Mouse (Mus musculus) thymus, postnatal 10 days (tissue): ENCODE results near the gene Bmpr2.

Experiments
- DNase-seq, 2 experiments: peaks; one replicate each; pipeline ENCODE4 v3.0.0; 2021; ENCODE audit warnings: low spot score in 2 of 2

Bmpr2 gene

GRCm38 (mm10) chr1:59795336-59795735 is 32.1 kb downstream of the Bmpr2 start:
- DNase-seq = no peak

GRCm38 (mm10) chr1:59797865-59798264 is 34.7 kb downstream of the Bmpr2 start:
- DNase-seq = no peak

GRCm38 (mm10) chr1:59804363-59804762 is 41.2 kb downstream of the Bmpr2 start:
- DNase-seq = no peak

GRCm38 (mm10) chr1:59809921-59810320 is 46.7 kb downstream of the Bmpr2 start:
- DNase-seq = no peak

GRCm38 (mm10) chr1:59812782-59813181 is 49.6 kb downstream of the Bmpr2 start:
- DNase-seq = no peak

GRCm38 (mm10) chr1:59825421-59825820 is 62.2 kb downstream of the Bmpr2 start:
- DNase-seq = no peak

- no peak for DNase-seq
These were observed 63.4 kb downstream of the Bmpr2 start for GRCm38 (mm10) chr1:59826583-59826982.

- no peak for DNase-seq
These were observed 66.2 kb downstream of the Bmpr2 start for GRCm38 (mm10) chr1:59829410-59829809.

GRCm38 (mm10) chr1:59830194-59830593 is 67.0 kb downstream of the Bmpr2 start:
- no peak for DNase-seq

GRCm38 (mm10) chr1:59833723-59834122 is 70.5 kb downstream of the Bmpr2 start:
- DNase-seq = no peak

- no peak for DNase-seq
These were observed 85.1 kb downstream of the Bmpr2 start for GRCm38 (mm10) chr1:59848327-59848726.

- DNase-seq = no peak
These were observed 95.8 kb downstream of the Bmpr2 start for GRCm38 (mm10) chr1:59859046-59859445.

- DNase-seq = no peak
These were observed 98.9 kb downstream of the Bmpr2 start for GRCm38 (mm10) chr1:59862144-59862543.

- DNase-seq = no peak
These were observed 104.8 kb downstream of the Bmpr2 start for GRCm38 (mm10) chr1:59868041-59868440.

GRCm38 (mm10) chr1:59874023-59874422 is 110.8 kb downstream of the Bmpr2 start:
- no peak for DNase-seq

- no peak for DNase-seq
These were observed 114.9 kb downstream of the Bmpr2 start for GRCm38 (mm10) chr1:59878098-59878497.

- DNase-seq = peak; percentile 42 to 87
These were observed 120.3 kb downstream of the Bmpr2 start for GRCm38 (mm10) chr1:59883349-59884134.

GRCm38 (mm10) chr1:59886899-59887298 is 123.7 kb downstream of the Bmpr2 start:
- DNase-seq = no peak

- DNase-seq = no peak
These were observed 124.8 kb downstream of the Bmpr2 start for GRCm38 (mm10) chr1:59888018-59888417.

- no peak for DNase-seq
These were observed 128.0 kb downstream of the Bmpr2 start for GRCm38 (mm10) chr1:59891185-59891584.

GRCm38 (mm10) chr1:59892777-59893176 is 129.6 kb downstream of the Bmpr2 start:
- no peak for DNase-seq

GRCm38 (mm10) chr1:59894025-59894424 is 130.8 kb downstream of the Bmpr2 start:
- no peak for DNase-seq

GRCm38 (mm10) chr1:59895456-59895855 is 132.3 kb downstream of the Bmpr2 start:
- DNase-seq = no peak
